Mouse (Mus musculus) intestine, postnatal 0 days (tissue): ENCODE measurements around the gene Trpv1. TPM values are rescaled to one million over a fixed set of nuclear protein-coding genes. Genes with fewer than 3 reads are reported as not detected.

Source experiments
- ATAC-seq: fragments of 200-750 bp; cut with Nextera tagmentation; 2 replicates; pipeline ENCODE4 v1.8.0; 2017; ENCODE audit warnings: mild to moderate bottlenecking, moderate TSS enrichment, moderate library complexity
- H3K27ac ChIP-seq: fragments of 300-500 bp; sonication (generic); 2 replicates; pipeline ENCODE4 v1.5.1; 2014; ENCODE audit warnings: mild to moderate bottlenecking, low read depth, low read length, moderate library complexity
- H3K27me3 ChIP-seq: fragments of 300-500 bp; sonication (generic); replicated peaks from 2 replicates; pipeline ENCODE4 v1.6.1; 2014; ENCODE audit warnings: low read length, mixed read lengths; ENCODE audit not compliant: control insufficient read depth, insufficient read depth
- H3K36me3 ChIP-seq: fragments of 300-500 bp; sonication (generic); 2 replicates; pipeline ENCODE4 v1.6.1; 2014; ENCODE audit warnings: mild to moderate bottlenecking, moderate library complexity; ENCODE audit not compliant: control insufficient read depth, insufficient read depth
- H3K4me1 ChIP-seq: fragments of 300-500 bp; sonication (generic); replicated peaks from 2 replicates; pipeline ENCODE4 v1.6.1; 2014; ENCODE audit warnings: antibody characterized with exemption, low read length, mixed read lengths; ENCODE audit not compliant: control insufficient read depth, insufficient read depth
- H3K4me2 ChIP-seq: fragments of 300-500 bp; sonication (generic); replicated peaks from 2 replicates; pipeline ENCODE4 v1.6.1; 2014; ENCODE audit warnings: low read depth, mild to moderate bottlenecking, moderate library complexity
- H3K4me3 ChIP-seq: fragments of 300-500 bp; sonication (generic); 2 replicates; pipeline ENCODE4 v1.5.1; 2014; ENCODE audit warnings: low read depth, low read length
- H3K9ac ChIP-seq: fragments of 300-500 bp; sonication (generic); 2 replicates; pipeline ENCODE4 v1.6.1; 2014; ENCODE audit warnings: mild to moderate bottlenecking, low read depth, low read length
- H3K9me3 ChIP-seq: fragments of 300-500 bp; sonication (generic); 2 replicates; pipeline ENCODE4 v1.6.1; 2016; ENCODE audit warnings: mixed run types; ENCODE audit not compliant: control insufficient read depth
- CTCF ChIP-seq: sonication (generic); IDR thresholded peaks from 2 replicates; pipeline ENCODE4 v1.5.1; 2016; ENCODE audit warnings: low read depth, mild to moderate bottlenecking, control low read depth, antibody characterized with exemption, moderate library complexity
- WGBS: fragments of 180-500 bp; shearing (Covaris S2); extraction: QIAGEN DNeasy Blood & Tissue Kit; methylation state at CpG from one replicate; pipeline ENCODE4 v1.1.7; 2014; 5-methylcytosine and 5-hydroxymethylcytosine counted together
- polyA plus RNA-seq: library from polyadenylated mRNA; unstranded; fragments of >200 nt; fragmentation: Nextera tagmentation; extraction: Ambion mirVana; gene quantifications from 2 replicates; pipeline ENCODE4 v1.2.1, GENCODE M21; 2015

Trpv1 gene
- polyA plus RNA-seq, 1 experiment from 2014 or later, result 0.13 TPM

GRCm38 (mm10) chr11:73303123-73303522, 69.0 kb downstream of the Trpv1 start:
- no peak for TF ChIP-seq CTCF
- Histone ChIP-seq H3K4me2 (no peak overlapping the region), H3K4me3 (no peak overlapping the region), H3K27ac (no peak overlapping the region), H3K9me3 (no peaks in the 10 kb centered on the region), H3K9ac (no peak overlapping the region), H3K36me3 (no peaks in the 10 kb centered on the region), H3K4me1 (no peaks in the 10 kb centered on the region), H3K27me3 (no peaks in the 10 kb centered on the region)
- ATAC-seq, result no peak
- WGBS, result 62% methylated on average over 2 of the region's 2 CpGs

Other genes with a start within 250 kb of the Trpv1 start
- 3.4 and 4.1 TPM in 2 replicates for gene P2rx1, start 235.2 kb upstream of the Trpv1 start, polyA plus RNA-seq
- 3.2 and 3.5 TPM in 2 replicates for gene Camkk1, start 215.3 kb upstream of the Trpv1 start, polyA plus RNA-seq
- 3.4 and 4.6 TPM in 2 replicates for gene Ncbp3, start 186.5 kb upstream of the Trpv1 start, polyA plus RNA-seq
- gene Itgae, start 143.7 kb upstream of the Trpv1 start, polyA plus RNA-seq, result 0.30 and 0.31 TPM in 2 replicates
- 5.7 and 7.3 TPM in 2 replicates for gene Haspin, start 96.0 kb upstream of the Trpv1 start, polyA plus RNA-seq
- gene P2rx5, start 73.9 kb upstream of the Trpv1 start, polyA plus RNA-seq, result 0.04 and 0.08 TPM in 2 replicates
- 114 and 120 TPM in 2 replicates for gene Emc6, start 57.3 kb upstream of the Trpv1 start, polyA plus RNA-seq
- gene Tax1bp3, start 57.2 kb upstream of the Trpv1 start, polyA plus RNA-seq, result 215 and 217 TPM in 2 replicates
- gene Ctns, start 35.2 kb upstream of the Trpv1 start, polyA plus RNA-seq, result 46.8 and 53.2 TPM in 2 replicates
- gene Shpk, start 34.8 kb upstream of the Trpv1 start, polyA plus RNA-seq, result 21.3 and 26.3 TPM in 2 replicates
- 0.16 and 0.27 TPM in 2 replicates for gene Trpv3, start 33.1 kb downstream of the Trpv1 start, polyA plus RNA-seq
- gene Aspa, start 95.3 kb downstream of the Trpv1 start, polyA plus RNA-seq, result 8.4 and 13.5 TPM in 2 replicates
- gene Gm49340, start 95.4 kb downstream of the Trpv1 start, polyA plus RNA-seq, result not detected in 2 replicates
- gene Spata22, start 95.4 kb downstream of the Trpv1 start, polyA plus RNA-seq, result 0.14 and 0.16 TPM in 2 replicates
- not detected in 2 replicates for gene Olfr20, start 116.5 kb downstream of the Trpv1 start, polyA plus RNA-seq
- gene Olfr376, start 137.0 kb downstream of the Trpv1 start, polyA plus RNA-seq, result not detected in 2 replicates
- gene Olfr1, start 165.3 kb downstream of the Trpv1 start, polyA plus RNA-seq, result not detected in 2 replicates
- not detected in 2 replicates for gene Olfr378, start 194.2 kb downstream of the Trpv1 start, polyA plus RNA-seq
- not detected in 2 replicates for gene Olfr380, start 223.2 kb downstream of the Trpv1 start, polyA plus RNA-seq